Comparison of ENCODE assay signal across 9 mouse cellular contexts in genomic region chr1:93618948-93619347, GRCm38 (mm10). TPM values are rescaled to one million over a fixed set of nuclear protein-coding genes. Genes with fewer than 3 reads are reported as not detected.
DNase-seq lines count a peak whose midpoint lies in the region; ATAC-seq and TF ChIP-seq lines count a peak whose summit lies in the region.
"Had no signal": no experiment of that assay in that cellular context is flagged by ENCODE, and none has a peak within 500 bp of the region (broad histone marks: within the 10 kb centered on the region; RNA-seq: fewer than 3 reads in every experiment).

No protein-coding gene starts in this region.

- DNase-seq in lung, embryonic 14.5 days: no peak
- no peak for DNase-seq in lung, postnatal 10 days
- no peak for DNase-seq in layer of hippocampus, adult 9-10 months (ENCODE audit: low spot score)
- DNase-seq: thymus, adult 2 months had no signal

- H3K27ac ChIP-seq in lung, embryonic 14.5 days (ENCODE audit: low read depth): no peak overlapping the region
- H3K27ac ChIP-seq in limb, embryonic 12.5 days: peak overlapping the region; percentile 86
- H3K27ac ChIP-seq in stomach, embryonic 15.5 days: no peak overlapping the region
- H3K27ac ChIP-seq: heart, embryonic 13.5 days had no signal

- H3K4me3 ChIP-seq in lung, embryonic 14.5 days (ENCODE audit: low read depth, low read length): no peak overlapping the region
- no peak overlapping the region for H3K4me3 ChIP-seq in limb, embryonic 12.5 days (replicated peaks)
- no peak overlapping the region for H3K4me3 ChIP-seq in stomach, embryonic 15.5 days (replicated peaks)
- H3K4me3 ChIP-seq: heart, embryonic 13.5 days had no signal

- ATAC-seq in lung, embryonic 14.5 days (ENCODE audit: insufficient read depth): 0 out of 2 replicates have a peak, but pooled peaks have one; percentile 35
- peak; percentile 52; the same call in 1 of the 2 replicates for ATAC-seq in erythroblast, adult 5-6 weeks (replicated peaks; ENCODE audit: low FRiP score, poor library complexity, severe bottlenecking)
- ATAC-seq in limb, embryonic 12.5 days (ENCODE audit: insufficient number of reproducible peaks, insufficient read depth, low FRiP score, low TSS enrichment, low read depth): peak; percentile 30; the same call in 1 of the 2 replicates
- peak; percentile 24; the same call in 1 of the 2 replicates for ATAC-seq in stomach, embryonic 15.5 days (ENCODE audit: insufficient read depth, low FRiP score, low read depth)
- ATAC-seq in CD4-positive, CD25-positive, alpha-beta regulatory T cell, adult 4 months: no peak

- H3K27me3 ChIP-seq in lung, embryonic 14.5 days (ENCODE audit: insufficient read depth, low read length): no peaks in the 10 kb centered on the region
- no peaks in the 10 kb centered on the region for H3K27me3 ChIP-seq in limb, embryonic 12.5 days
- no peaks in the 10 kb centered on the region for H3K27me3 ChIP-seq in stomach, embryonic 15.5 days (replicated peaks)
- H3K27me3 ChIP-seq: heart, embryonic 13.5 days had no signal

- TF ChIP-seq CTCF in lung, embryonic 14.5 days (IDR thresholded peaks at IDR 0.05; ENCODE audit: low read depth): no peak

- peaks cover 50% of the 10 kb centered on the region for H3K36me3 ChIP-seq in lung, embryonic 14.5 days (ENCODE audit: insufficient read depth)
- peaks cover 42% of the 10 kb centered on the region for H3K36me3 ChIP-seq in limb, embryonic 12.5 days
- peaks cover 24% of the 10 kb centered on the region for H3K36me3 ChIP-seq in stomach, embryonic 15.5 days

- 62% methylated on average over 5 of the region's 5 CpGs for WGBS in lung, embryonic 14.5 days
- WGBS in limb, embryonic 12.5 days: 67% methylated on average over 5 of the region's 5 CpGs
- WGBS in stomach, embryonic 15.5 days: 67% methylated on average over 5 of the region's 5 CpGs

- no peak overlapping the region for H3K9ac ChIP-seq in lung, embryonic 14.5 days
- H3K9ac ChIP-seq in limb, embryonic 12.5 days (replicated peaks): no peak overlapping the region
- H3K9ac ChIP-seq in stomach, embryonic 15.5 days: no peak overlapping the region
- H3K9ac ChIP-seq: heart, embryonic 13.5 days had no signal

- no peaks in the 10 kb centered on the region for H3K4me1 ChIP-seq in lung, embryonic 14.5 days (ENCODE audit: insufficient read depth)
- H3K4me1 ChIP-seq in limb, embryonic 12.5 days (replicated peaks): peaks cover 22% of the 10 kb centered on the region
- no peaks in the 10 kb centered on the region for H3K4me1 ChIP-seq in stomach, embryonic 15.5 days

- no peaks in the 10 kb centered on the region for H3K9me3 ChIP-seq in lung, embryonic 14.5 days (ENCODE audit: low read depth, low read length)
- H3K9me3 ChIP-seq in limb, embryonic 12.5 days: no peaks in the 10 kb centered on the region
- no peaks in the 10 kb centered on the region for H3K9me3 ChIP-seq in stomach, embryonic 15.5 days
- H3K9me3 ChIP-seq: heart, embryonic 13.5 days had no signal

- H3K4me2 ChIP-seq in lung, embryonic 14.5 days: no peak overlapping the region
- H3K4me2 ChIP-seq in limb, embryonic 12.5 days: no peak overlapping the region
- no peak overlapping the region for H3K4me2 ChIP-seq in stomach, embryonic 15.5 days
- H3K4me2 ChIP-seq: heart, embryonic 13.5 days had no signal

RNA-seq across cellular contexts. Expression of gene Stk25, which starts 39.5 kb away (rescaled TPM):
- 180 and 181 TPM in 2 replicates for polyA plus RNA-seq in lung, embryonic 14.5 days (2014; fragmentation: Nextera tagmentation; extraction: Ambion mirVana)
- total RNA-seq in erythroblast, adult 5-6 weeks (2015; ENCODE audit: low replicate concordance): 6.0 and 9.8 TPM in 2 replicates
- 7.9 and 14.8 TPM in 2 replicates for total RNA-seq in erythroblast, adult 5-6 weeks (2017; ENCODE audit: low replicate concordance)
- 194 and 202 TPM in 2 replicates for polyA plus RNA-seq in limb, embryonic 12.5 days (2016; fragmentation: Nextera tagmentation; extraction: Ambion mirVana)
- polyA plus RNA-seq in stomach, embryonic 15.5 days (2015; fragmentation: Nextera tagmentation; extraction: Ambion mirVana): 155 and 157 TPM in 2 replicates
- polyA plus RNA-seq in CD4-positive, CD25-positive, alpha-beta regulatory T cell, adult 4 months (2017; shearing (Covaris generic)): 10 to 100 TPM; 31.2 to 42.6 TPM
